Mouse (Mus musculus) inflammation-experienced regulatory T-cells, adult 6 months (primary cell): ENCODE measurements around the gene Lsm2. TPM values are rescaled to one million over a fixed set of nuclear protein-coding genes. Genes with fewer than 3 reads are reported as not detected.
"Not testable (repeated sequence)": the region's sequence is repeated elsewhere in the genome, so short reads cannot be mapped to it uniquely, and the experiment has no call there.

Experiments
- ATAC-seq: one replicate; pipeline ENCODE4 v1.8.0; 2017
- polyA plus RNA-seq, 3 experiments: library from polyadenylated mRNA; unstranded; fragments of 100-300 nt; shearing (Covaris generic); gene quantifications; one replicate each; pipeline ENCODE4 v1.2.1; 2017

The Lsm2 gene
- polyA plus RNA-seq, result 10 to 100 TPM; 37.7 to 67.4 (median 40.0) TPM

- ATAC-seq, result peak; percentile 89
Measured at GRCm38 (mm10) chr17:34981690-34982180, at the start of gene Lsm2. TSS of gene Lsm2 (plus strand) at chr17:34981862.

GRCm38 (mm10) chr17:34932287-34932686 is 49.4 kb upstream of the Lsm2 start:
- ATAC-seq, result no peak

- ATAC-seq, result no peak
Measured at GRCm38 (mm10) chr17:34934031-34934430, 47.6 kb upstream of the Lsm2 start.

- ATAC-seq, result no peak
Measured at GRCm38 (mm10) chr17:34934830-34935229, 46.8 kb upstream of the Lsm2 start.

- no peak for ATAC-seq
Measured at GRCm38 (mm10) chr17:34937960-34938505, 43.6 kb upstream of the Lsm2 start.

GRCm38 (mm10) chr17:34941344-34942041 is 40.2 kb upstream of the Lsm2 start:
- ATAC-seq, result no peak

GRCm38 (mm10) chr17:34943128-34943815 is 38.4 kb upstream of the Lsm2 start:
- ATAC-seq, result no peak

GRCm38 (mm10) chr17:34944362-34944761 is 37.3 kb upstream of the Lsm2 start:
- ATAC-seq, result no peak

- ATAC-seq, result no peak
Measured at GRCm38 (mm10) chr17:34946486-34947140, 35.0 kb upstream of the Lsm2 start.

- ATAC-seq, result no peak
Measured at GRCm38 (mm10) chr17:34947606-34948005, 34.1 kb upstream of the Lsm2 start.

- ATAC-seq, result not testable (repeated sequence)
Measured at GRCm38 (mm10) chr17:34948721-34949552, 32.7 kb upstream of the Lsm2 start.

GRCm38 (mm10) chr17:34949553-34949969 is 32.1 kb upstream of the Lsm2 start:
- ATAC-seq, result no peak

GRCm38 (mm10) chr17:34950514-34951455 is 30.9 kb upstream of the Lsm2 start:
- no peak for ATAC-seq

- peak; percentile 19 for ATAC-seq
Measured at GRCm38 (mm10) chr17:34951636-34952377, 29.9 kb upstream of the Lsm2 start.

- peak; percentile 72 for ATAC-seq
Measured at GRCm38 (mm10) chr17:34952378-34953040, 29.2 kb upstream of the Lsm2 start.

- no peak for ATAC-seq
Measured at GRCm38 (mm10) chr17:34953258-34953657, 28.4 kb upstream of the Lsm2 start.

GRCm38 (mm10) chr17:34953904-34954303 is 27.8 kb upstream of the Lsm2 start:
- ATAC-seq, result no peak

GRCm38 (mm10) chr17:34954831-34955230 is 26.8 kb upstream of the Lsm2 start:
- no peak for ATAC-seq

- ATAC-seq, result no peak
Measured at GRCm38 (mm10) chr17:34955884-34956283, 25.8 kb upstream of the Lsm2 start.

- ATAC-seq, result no peak
Measured at GRCm38 (mm10) chr17:34956340-34956739, 25.3 kb upstream of the Lsm2 start.
